Mouse (Mus musculus): ENCODE data around the gene Zfpm1. TPM values are rescaled to one million over a fixed set of nuclear protein-coding genes. Genes with fewer than 3 reads are reported as not detected.

Zfpm1 gene
- polyA plus RNA-seq, 1 experiment, result 1,238 TPM

- Histone ChIP-seq H3K4me1 (peaks cover 100% of the 10 kb centered on the region), H3K9me3 (no peaks in the 10 kb centered on the region), H3K4me3 (replicated peaks) (peak overlapping the region; percentile 83), H3K27me3 (replicated peaks) (no peaks in the 10 kb centered on the region), H3K36me3 (replicated peaks; ENCODE audit: low read length) (peaks cover 100% of the 10 kb centered on the region)
- TF ChIP-seq GATA1 (IDR thresholded peaks at IDR 0.05; ENCODE audit: borderline replicate concordance, low read length) (peak; percentile 76), FLI1 (IDR thresholded peaks at IDR 0.05; ENCODE audit: low read length) (no peak)
Measured at GRCm38 (mm10) chr8:122309272-122309671, 27.3 kb downstream of the Zfpm1 start.

GRCm38 (mm10) chr8:122311115-122311514, 29.2 kb downstream of the Zfpm1 start:
- Histone ChIP-seq H3K9me3 (no peaks in the 10 kb centered on the region), H3K36me3 (replicated peaks; ENCODE audit: low read length) (peaks cover 100% of the 10 kb centered on the region), H3K27me3 (replicated peaks) (no peaks in the 10 kb centered on the region), H3K4me3 (replicated peaks) (peak overlapping the region; percentile 30), H3K4me1 (peaks cover 100% of the 10 kb centered on the region)
- TF ChIP-seq GATA1 (IDR thresholded peaks at IDR 0.05; ENCODE audit: borderline replicate concordance, low read length), result no peak
- TF ChIP-seq FLI1 (IDR thresholded peaks at IDR 0.05; ENCODE audit: low read length), result no peak

GRCm38 (mm10) chr8:122312553-122312952, 30.6 kb downstream of the Zfpm1 start:
- Histone ChIP-seq H3K9me3 (no peaks in the 10 kb centered on the region), H3K4me3 (replicated peaks) (peak overlapping the region; percentile 83), H3K36me3 (replicated peaks; ENCODE audit: low read length) (peaks cover 100% of the 10 kb centered on the region), H3K4me1 (peaks cover 100% of the 10 kb centered on the region), H3K27me3 (replicated peaks) (no peaks in the 10 kb centered on the region)
- TF ChIP-seq GATA1 (IDR thresholded peaks at IDR 0.05; ENCODE audit: borderline replicate concordance, low read length) (no peak), FLI1 (IDR thresholded peaks at IDR 0.05; ENCODE audit: low read length) (no peak)

DNA sequence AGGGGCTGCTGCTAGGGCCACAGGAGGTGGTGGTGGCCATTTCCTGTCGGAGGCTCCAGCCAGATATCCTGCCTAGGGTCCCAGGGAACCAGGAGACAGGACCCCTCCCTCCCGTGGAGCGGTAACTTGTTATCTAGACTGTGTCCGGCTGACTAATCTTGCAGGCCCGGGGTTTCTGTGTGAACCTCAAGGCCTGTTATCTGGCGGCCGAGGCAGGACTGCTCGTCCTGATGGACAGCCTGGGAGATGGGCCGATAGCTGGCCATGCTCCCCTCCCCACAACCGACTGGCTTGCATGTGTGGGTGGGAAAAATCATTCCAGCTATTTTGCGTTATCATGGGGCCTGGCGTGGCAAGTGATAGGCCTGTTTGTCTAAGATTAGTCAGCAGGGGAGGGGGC, 31.4 kb downstream of the Zfpm1 start:
- TF ChIP-seq FLI1 (IDR thresholded peaks at IDR 0.05; ENCODE audit: low read length) (no peak), GATA1 (IDR thresholded peaks at IDR 0.05; ENCODE audit: borderline replicate concordance, low read length) (peak; percentile 46; the same call in 1 of the 3 replicates)
- Histone ChIP-seq H3K9me3 (no peaks in the 10 kb centered on the region), H3K4me3 (replicated peaks) (peak overlapping the region; percentile 83), H3K36me3 (replicated peaks; ENCODE audit: low read length) (peaks cover 100% of the 10 kb centered on the region), H3K4me1 (peaks cover 100% of the 10 kb centered on the region), H3K27me3 (replicated peaks) (no peaks in the 10 kb centered on the region)

DNA sequence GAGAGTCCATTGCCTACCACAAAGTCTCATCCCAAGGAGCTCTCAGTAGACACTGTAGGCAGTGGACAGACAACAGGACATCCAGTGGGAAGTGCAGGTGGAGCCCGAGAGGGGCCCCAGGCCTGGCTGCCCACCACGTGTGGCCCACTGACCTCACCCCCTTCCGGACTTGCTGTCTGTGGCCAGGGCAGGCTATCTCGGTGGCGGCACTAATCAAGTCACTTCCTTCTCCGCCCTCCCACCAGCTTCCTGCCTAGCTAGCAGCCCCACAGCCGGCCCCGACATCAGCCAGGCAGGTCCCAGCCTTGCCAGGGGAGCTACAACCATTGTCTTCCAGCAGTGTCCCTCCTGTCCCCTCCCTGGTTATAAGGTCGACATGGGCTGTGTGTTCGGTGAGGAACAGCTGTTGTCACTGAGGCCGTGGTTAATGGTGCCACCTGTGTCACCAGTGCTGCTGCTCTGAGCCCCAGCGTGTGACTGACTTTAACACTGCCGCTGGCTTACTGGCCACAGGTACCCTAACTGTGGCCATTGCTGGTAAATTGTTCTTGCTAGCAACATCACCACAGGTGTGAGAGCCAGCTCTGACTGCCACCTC, 33.1 kb downstream of the Zfpm1 start:
- Histone ChIP-seq H3K27me3 (replicated peaks) (no peaks in the 10 kb centered on the region), H3K4me3 (replicated peaks) (peak overlapping the region; percentile 89), H3K4me1 (peaks cover 100% of the 10 kb centered on the region), H3K36me3 (replicated peaks; ENCODE audit: low read length) (peaks cover 100% of the 10 kb centered on the region), H3K9me3 (no peaks in the 10 kb centered on the region)
- 0 out of 2 replicates have a peak, but pooled peaks have one; percentile 38 for TF ChIP-seq FLI1 (IDR thresholded peaks at IDR 0.05; ENCODE audit: low read length)
- TF ChIP-seq GATA1 (IDR thresholded peaks at IDR 0.05; ENCODE audit: borderline replicate concordance, low read length), result 0 out of 3 replicates have a peak, but pooled peaks have one; percentile 62

DNA sequence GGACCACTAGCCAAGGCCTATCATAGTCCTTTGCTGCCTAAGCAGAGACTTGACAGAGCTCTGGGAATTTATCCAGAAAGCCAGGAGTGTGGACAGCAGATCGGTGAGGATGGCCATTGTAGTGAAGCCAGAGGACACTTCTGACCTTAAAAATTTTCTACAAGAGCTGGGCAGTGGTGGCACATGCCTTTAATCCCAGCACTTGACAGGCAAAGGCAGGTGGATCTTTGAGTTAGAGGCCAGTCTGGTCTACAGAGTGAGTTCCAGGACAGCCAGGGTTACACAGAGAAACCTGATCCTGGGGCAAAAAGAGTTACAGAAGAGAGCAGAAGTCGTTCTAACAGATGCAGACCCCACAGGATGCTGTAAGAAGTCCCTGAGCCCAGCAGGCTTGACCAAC, 34.5 kb downstream of the Zfpm1 start:
- peaks cover 100% of the 10 kb centered on the region for H3K4me1 ChIP-seq
- H3K36me3 ChIP-seq (replicated peaks; ENCODE audit: low read length), result peaks cover 100% of the 10 kb centered on the region
- H3K27me3 ChIP-seq (replicated peaks), result no peaks in the 10 kb centered on the region
- no peaks in the 10 kb centered on the region for H3K9me3 ChIP-seq
- H3K4me3 ChIP-seq (replicated peaks), result peak overlapping the region; percentile 64
- no peak for TF ChIP-seq FLI1 (IDR thresholded peaks at IDR 0.05; ENCODE audit: low read length)
- no peak for TF ChIP-seq GATA1 (IDR thresholded peaks at IDR 0.05; ENCODE audit: borderline replicate concordance, low read length)

DNA sequence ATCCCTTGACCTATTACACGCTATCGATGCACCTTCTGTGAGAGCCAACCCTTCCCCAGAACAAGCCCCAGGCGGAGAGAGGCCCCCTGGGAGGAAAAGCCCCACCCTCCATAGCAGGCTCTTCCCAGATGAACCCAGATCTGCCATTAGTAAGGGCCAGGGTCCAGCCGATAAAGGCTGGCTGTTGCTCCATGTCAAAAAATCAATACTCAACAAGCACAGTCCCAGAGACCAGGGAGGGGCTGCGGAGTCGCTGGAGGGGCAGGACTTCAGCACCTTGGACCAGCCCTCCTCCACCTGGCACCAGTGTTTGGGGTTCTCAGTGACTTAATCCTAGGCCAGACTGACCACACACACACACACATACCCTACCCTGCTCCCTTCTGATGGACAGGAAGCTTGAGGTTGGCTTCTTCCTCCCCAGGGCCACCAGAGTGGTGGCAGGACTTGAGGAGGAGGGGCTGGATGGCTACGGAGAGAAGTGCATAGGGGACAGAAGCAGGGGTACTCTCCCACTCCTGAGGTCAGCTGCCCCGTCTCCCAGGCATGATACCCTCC, 36.1 kb downstream of the Zfpm1 start:
- TF ChIP-seq FLI1 (IDR thresholded peaks at IDR 0.05; ENCODE audit: low read length), result no peak
- no peak for TF ChIP-seq GATA1 (IDR thresholded peaks at IDR 0.05; ENCODE audit: borderline replicate concordance, low read length)
- Histone ChIP-seq H3K4me3 (replicated peaks) (peak overlapping the region; percentile 85), H3K27me3 (replicated peaks) (no peaks in the 10 kb centered on the region), H3K4me1 (peaks cover 100% of the 10 kb centered on the region), H3K9me3 (no peaks in the 10 kb centered on the region), H3K36me3 (replicated peaks; ENCODE audit: low read length) (peaks cover 100% of the 10 kb centered on the region)

- H3K4me3 ChIP-seq (replicated peaks), result peak overlapping the region; percentile 63
Measured at GRCm38 (mm10) chr8:122319045-122319707, 37.2 kb downstream of the Zfpm1 start.

GRCm38 (mm10) chr8:122319708-122320075, 37.8 kb downstream of the Zfpm1 start:
- H3K9me3 ChIP-seq, result no peaks in the 10 kb centered on the region
- H3K4me1 ChIP-seq, result peaks cover 100% of the 10 kb centered on the region
- peaks cover 99% of the 10 kb centered on the region for H3K36me3 ChIP-seq (replicated peaks; ENCODE audit: low read length)
- H3K4me3 ChIP-seq (replicated peaks), result no peak overlapping the region
- TF ChIP-seq FLI1 (IDR thresholded peaks at IDR 0.05; ENCODE audit: low read length), result no peak
- no peak for TF ChIP-seq GATA1 (IDR thresholded peaks at IDR 0.05; ENCODE audit: borderline replicate concordance, low read length)
- H3K27me3 ChIP-seq (replicated peaks), result no peaks in the 10 kb centered on the region

More at GRCm38 (mm10) chr8:122319045-122319707, 37.2 kb downstream of the Zfpm1 start:
- peaks cover 99% of the 10 kb centered on the region for H3K36me3 ChIP-seq (replicated peaks; ENCODE audit: low read length)
- H3K4me1 ChIP-seq, result peaks cover 100% of the 10 kb centered on the region
- H3K9me3 ChIP-seq, result no peaks in the 10 kb centered on the region
- no peaks in the 10 kb centered on the region for H3K27me3 ChIP-seq (replicated peaks)
- TF ChIP-seq FLI1 (IDR thresholded peaks at IDR 0.05; ENCODE audit: low read length), result no peak
- TF ChIP-seq GATA1 (IDR thresholded peaks at IDR 0.05; ENCODE audit: borderline replicate concordance, low read length), result no peak

GRCm38 (mm10) chr8:122320541-122320940, 38.6 kb downstream of the Zfpm1 start:
- H3K4me1 ChIP-seq, result peaks cover 100% of the 10 kb centered on the region
- peak overlapping the region; percentile 85 for H3K4me3 ChIP-seq (replicated peaks)
- TF ChIP-seq GATA1 (IDR thresholded peaks at IDR 0.05; ENCODE audit: borderline replicate concordance, low read length) (no peak), FLI1 (IDR thresholded peaks at IDR 0.05; ENCODE audit: low read length) (no peak)
- H3K36me3 ChIP-seq (replicated peaks; ENCODE audit: low read length), result peaks cover 99% of the 10 kb centered on the region
- no peaks in the 10 kb centered on the region for H3K9me3 ChIP-seq
- no peaks in the 10 kb centered on the region for H3K27me3 ChIP-seq (replicated peaks)

Measured in megakaryocyte, embryonic 14.5 days (primary cell).